In the genomic region with DNA sequence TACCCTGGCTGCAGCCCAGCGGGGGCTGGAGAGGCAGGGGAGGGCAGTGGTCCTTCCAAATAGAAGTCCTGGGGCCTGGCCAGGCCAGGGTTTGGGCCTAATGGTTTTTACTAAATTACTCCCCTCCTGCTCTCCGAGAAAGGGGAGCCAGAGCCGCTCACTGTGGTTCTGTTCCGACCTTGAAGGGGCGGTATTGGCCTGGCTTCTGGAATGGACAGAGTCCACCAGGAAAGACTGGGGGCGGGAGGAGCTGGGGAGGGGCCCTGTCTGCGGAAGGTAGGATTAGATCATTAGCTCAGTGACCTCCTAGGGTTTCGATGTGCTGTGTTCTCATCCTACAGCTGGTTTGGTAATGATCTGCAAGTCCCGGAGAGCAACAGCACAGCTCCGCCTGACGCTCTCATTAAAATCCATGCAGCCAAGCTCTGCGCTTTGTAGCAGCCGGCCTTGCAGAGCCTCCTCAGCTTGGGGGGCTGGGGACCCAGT, we compare ENCODE assay signal across 9 mouse cellular contexts. TPM values are rescaled to one million over a fixed set of nuclear protein-coding genes. Genes with fewer than 3 reads are reported as not detected.
DNase-seq lines count a peak whose midpoint lies in the region; ATAC-seq and TF ChIP-seq lines count a peak whose summit lies in the region.
"Had no signal": no experiment of that assay in that cellular context is flagged by ENCODE, and none has a peak within 500 bp of the region (broad histone marks: within the 10 kb centered on the region; RNA-seq: fewer than 3 reads in every experiment).

No protein-coding gene starts in this region.

- H3K4me3 ChIP-seq in heart, embryonic 10.5 days: 0 out of 2 replicates have a peak overlapping the region, but pooled peaks have one; percentile 6
- no peak overlapping the region for H3K4me3 ChIP-seq in embryonic facial prominence, embryonic 15.5 days (replicated peaks)
- no peak overlapping the region for H3K4me3 ChIP-seq in intestine, postnatal 0 days (ENCODE audit: low read depth, low read length)
- H3K4me3 ChIP-seq in midbrain, embryonic 13.5 days (replicated peaks): no peak overlapping the region

- H3K27me3 ChIP-seq in heart, embryonic 10.5 days (ENCODE audit: insufficient read depth, poor library complexity, severe bottlenecking): no peaks in the 10 kb centered on the region
- H3K27me3 ChIP-seq in embryonic facial prominence, embryonic 15.5 days: no peaks in the 10 kb centered on the region
- no peaks in the 10 kb centered on the region for H3K27me3 ChIP-seq in intestine, postnatal 0 days (replicated peaks; ENCODE audit: control insufficient read depth, insufficient read depth, low read length)
- no peaks in the 10 kb centered on the region for H3K27me3 ChIP-seq in midbrain, embryonic 13.5 days

- peaks cover 74% of the 10 kb centered on the region for H3K4me1 ChIP-seq in heart, embryonic 10.5 days
- peaks cover 62% of the 10 kb centered on the region for H3K4me1 ChIP-seq in embryonic facial prominence, embryonic 15.5 days
- H3K4me1 ChIP-seq in intestine, postnatal 0 days (replicated peaks; ENCODE audit: control insufficient read depth, insufficient read depth, low read length): peaks cover 14% of the 10 kb centered on the region
- peaks cover 60% of the 10 kb centered on the region for H3K4me1 ChIP-seq in midbrain, embryonic 13.5 days (replicated peaks)

- no peaks in the 10 kb centered on the region for H3K9me3 ChIP-seq in heart, embryonic 10.5 days
- no peaks in the 10 kb centered on the region for H3K9me3 ChIP-seq in embryonic facial prominence, embryonic 15.5 days (replicated peaks)
- no peaks in the 10 kb centered on the region for H3K9me3 ChIP-seq in intestine, postnatal 0 days (ENCODE audit: control insufficient read depth)
- no peaks in the 10 kb centered on the region for H3K9me3 ChIP-seq in midbrain, embryonic 13.5 days
- H3K9me3 ChIP-seq: G1E had no signal

- H3K27ac ChIP-seq in heart, embryonic 10.5 days: peak overlapping the region; percentile 87
- peak overlapping the region; percentile 78 for H3K27ac ChIP-seq in embryonic facial prominence, embryonic 15.5 days (replicated peaks)
- peak overlapping the region; percentile 57; the same call in 1 of the 2 replicates for H3K27ac ChIP-seq in intestine, postnatal 0 days (ENCODE audit: low read depth, low read length)
- H3K27ac ChIP-seq in midbrain, embryonic 13.5 days: peak overlapping the region; percentile 92

- no peak overlapping the region for H3K4me2 ChIP-seq in embryonic facial prominence, embryonic 15.5 days (replicated peaks)
- no peak overlapping the region for H3K4me2 ChIP-seq in intestine, postnatal 0 days (replicated peaks; ENCODE audit: low read depth)
- H3K4me2 ChIP-seq in midbrain, embryonic 13.5 days (replicated peaks): no peak overlapping the region

- no peak for DNase-seq in heart, embryonic 10.5 days (ENCODE audit: low spot score)
- DNase-seq in heart, adult 8-10 months (ENCODE audit: low spot score): no peak
- no peak for DNase-seq in left cerebral cortex, adult 9 months (ENCODE audit: low spot score in 2 of 2)
- DNase-seq in right cerebral cortex, postnatal 14 days: no peak
- DNase-seq in frontal cortex, postnatal 25 days (ENCODE audit: low spot score in 2 of 2): no peak

- H3K9ac ChIP-seq in embryonic facial prominence, embryonic 15.5 days: no peak overlapping the region
- no peak overlapping the region for H3K9ac ChIP-seq in intestine, postnatal 0 days (ENCODE audit: low read depth, low read length)
- H3K9ac ChIP-seq in midbrain, embryonic 13.5 days (replicated peaks): peak overlapping the region; percentile 55

- TF ChIP-seq CTCF in intestine, postnatal 0 days (IDR thresholded peaks at IDR 0.05; ENCODE audit: low read depth): no peak

- H3K36me3 ChIP-seq in heart, embryonic 10.5 days: peaks cover 44% of the 10 kb centered on the region
- H3K36me3 ChIP-seq in embryonic facial prominence, embryonic 15.5 days: peaks cover 33% of the 10 kb centered on the region
- H3K36me3 ChIP-seq in intestine, postnatal 0 days (ENCODE audit: control insufficient read depth, insufficient read depth): peaks cover 31% of the 10 kb centered on the region
- peaks cover 36% of the 10 kb centered on the region for H3K36me3 ChIP-seq in midbrain, embryonic 13.5 days

- WGBS in heart, embryonic 10.5 days: 33% methylated on average over 13 of the region's 13 CpGs
- 25% methylated on average over 13 of the region's 13 CpGs for WGBS in embryonic facial prominence, embryonic 15.5 days
- WGBS in intestine, postnatal 0 days: 26% methylated on average over 13 of the region's 13 CpGs
- 10% methylated on average over 13 of the region's 13 CpGs for WGBS in midbrain, embryonic 13.5 days

- ATAC-seq in embryonic facial prominence, embryonic 15.5 days (ENCODE audit: insufficient number of reproducible peaks, low FRiP score, low TSS enrichment, low read depth): no peak
- ATAC-seq in intestine, postnatal 0 days: no peak
- ATAC-seq in midbrain, embryonic 13.5 days: peak; percentile 62

RNA-seq across cellular contexts. Expression of gene Cd164l2, which starts 14.1 kb away (rescaled TPM):
- 0.39 and 1.3 TPM in 2 replicates for polyA plus RNA-seq in heart, embryonic 10.5 days (2016; fragmentation: Nextera tagmentation; extraction: Ambion mirVana)
- total RNA-seq in heart, adult 8-10 months (2022): not detected
- 8.8 and 9.3 TPM in 2 replicates for polyA plus RNA-seq in embryonic facial prominence, embryonic 15.5 days (2015; fragmentation: Nextera tagmentation; extraction: Ambion mirVana)
- polyA plus RNA-seq in intestine, postnatal 0 days (2015; fragmentation: Nextera tagmentation; extraction: Ambion mirVana): 0.58 and 0.94 TPM in 2 replicates
- polyA plus RNA-seq in midbrain, embryonic 13.5 days (2015; fragmentation: Nextera tagmentation; extraction: Ambion mirVana): 0.67 and 1.3 TPM in 2 replicates
- total RNA-seq: G1E had no signal
- polyA plus RNA-seq: G1E had no signal

RNA-seq across cellular contexts. Expression of gene Gpr3, which starts 14.5 kb away (rescaled TPM):
- 0.09 and 0.18 TPM in 2 replicates for polyA plus RNA-seq in heart, embryonic 10.5 days (2016; fragmentation: Nextera tagmentation; extraction: Ambion mirVana)
- not detected for total RNA-seq in heart, adult 8-10 months (2022)
- 0.07 and 0.24 TPM in 2 replicates for polyA plus RNA-seq in embryonic facial prominence, embryonic 15.5 days (2015; fragmentation: Nextera tagmentation; extraction: Ambion mirVana)
- 0.05 TPM in 1 of 2 replicates, not detected in the other for polyA plus RNA-seq in intestine, postnatal 0 days (2015; fragmentation: Nextera tagmentation; extraction: Ambion mirVana)
- polyA plus RNA-seq in midbrain, embryonic 13.5 days (2015; fragmentation: Nextera tagmentation; extraction: Ambion mirVana): 0.22 and 0.67 TPM in 2 replicates

RNA-seq across cellular contexts. Expression of gene Map3k6, which starts 42.8 kb away (rescaled TPM):
- 2.5 and 3.4 TPM in 2 replicates for polyA plus RNA-seq in heart, embryonic 10.5 days (2016; fragmentation: Nextera tagmentation; extraction: Ambion mirVana)
- total RNA-seq in heart, adult 8-10 months (2022): 10 to 100 TPM; 14.8 to 21.8 (median 16.3) TPM
- 17.4 and 20.6 TPM in 2 replicates for polyA plus RNA-seq in embryonic facial prominence, embryonic 15.5 days (2015; fragmentation: Nextera tagmentation; extraction: Ambion mirVana)
- polyA plus RNA-seq in intestine, postnatal 0 days (2015; fragmentation: Nextera tagmentation; extraction: Ambion mirVana): 1.8 TPM in 2 replicates
- 0.79 and 2.3 TPM in 2 replicates for polyA plus RNA-seq in midbrain, embryonic 13.5 days (2015; fragmentation: Nextera tagmentation; extraction: Ambion mirVana)
